Mouse (Mus musculus) midbrain, postnatal 0 days (tissue): ENCODE measurements at regions not wholly inside any gene's neighbourhood (a gene's known extent, or its start where the extent isn't known, plus 50 kb on each side); places are given as distances from the start of the nearest gene placed in this dataset.

ENCODE experiments used
- ATAC-seq: fragments of 200-750 bp; cut with Nextera tagmentation; 2 replicates; pipeline ENCODE4 v1.8.0; 2017; ENCODE audit warnings: moderate number of reproducible peaks, mild to moderate bottlenecking, moderate TSS enrichment, moderate library complexity; ENCODE audit not compliant: low FRiP score
- DNase-seq: peaks from one replicate; pipeline ENCODE4 v3.0.0-alpha.2; 2015; ENCODE audit warnings: low spot score
- H3K27ac ChIP-seq: fragments of 300-500 bp; sonication (generic); 2 replicates; pipeline ENCODE4 v1.5.1; 2014; ENCODE audit warnings: low read depth, mild to moderate bottlenecking, low read length, mixed read lengths
- H3K27me3 ChIP-seq: fragments of 300-500 bp; sonication (generic); 2 replicates; pipeline ENCODE4 v1.6.1; 2014; ENCODE audit warnings: low read length, control low read depth, mixed read lengths; ENCODE audit not compliant: insufficient read depth
- H3K36me3 ChIP-seq: fragments of 300-500 bp; sonication (generic); 2 replicates; pipeline ENCODE4 v1.6.1; 2014; ENCODE audit warnings: low read length, control low read depth, mixed read lengths; ENCODE audit not compliant: insufficient read depth
- H3K4me1 ChIP-seq: fragments of 300-500 bp; sonication (generic); 2 replicates; pipeline ENCODE4 v1.6.1; 2014; ENCODE audit warnings: mild to moderate bottlenecking, control low read depth, antibody characterized with exemption, low read length, mixed read lengths; ENCODE audit not compliant: insufficient read depth
- H3K4me2 ChIP-seq: fragments of 300-500 bp; sonication (generic); 2 replicates; pipeline ENCODE4 v1.6.1; 2014; ENCODE audit warnings: low read depth, mild to moderate bottlenecking, low read length, mixed read lengths; ENCODE audit not compliant: poor library complexity, severe bottlenecking
- H3K4me3 ChIP-seq: fragments of 300-500 bp; sonication (generic); 2 replicates; pipeline ENCODE4 v1.5.1; 2014; ENCODE audit warnings: low read depth, mild to moderate bottlenecking, low read length, moderate library complexity
- H3K9ac ChIP-seq: fragments of 300-500 bp; sonication (generic); replicated peaks from 2 replicates; pipeline ENCODE4 v1.6.1; 2014; ENCODE audit warnings: mild to moderate bottlenecking, low read length, moderate library complexity, mixed read lengths; ENCODE audit not compliant: poor library complexity, severe bottlenecking
- H3K9me3 ChIP-seq: fragments of 300-500 bp; sonication (generic); 2 replicates; pipeline ENCODE4 v1.6.1; 2016; ENCODE audit warnings: low read length, control low read depth
- CTCF ChIP-seq: IDR thresholded peaks from 2 replicates; pipeline ENCODE4 v1.5.1; 2016; ENCODE audit warnings: antibody characterized with exemption, mild to moderate bottlenecking
- WGBS: fragments of 180-500 bp; shearing (Covaris S2); extraction: QIAGEN DNeasy Blood & Tissue Kit; methylation state at CpG from one replicate; pipeline ENCODE4 v1.1.7; 2014; 5-methylcytosine and 5-hydroxymethylcytosine counted together

GRCm38 (mm10) chr9:47962589-47962988 lies 199.2 kb upstream of the Nxpe4 start:
- Histone ChIP-seq H3K9ac (no peak overlapping the region), H3K9me3 (no peaks in the 10 kb centered on the region), H3K36me3 (no peaks in the 10 kb centered on the region), H3K27me3 (no peaks in the 10 kb centered on the region), H3K4me3 (no peak overlapping the region), H3K4me2 (no peak overlapping the region), H3K4me1 (no peaks in the 10 kb centered on the region), H3K27ac (no peak overlapping the region)
- ATAC-seq, result no peak
- TF ChIP-seq CTCF, result no peak
- WGBS, result 76% methylated on average over 4 of the region's 4 CpGs
- no peak for DNase-seq

- no peak overlapping the region for H3K4me2 ChIP-seq
- H3K27me3 ChIP-seq, result no peaks in the 10 kb centered on the region
- DNase-seq, result peak; percentile 38
- no peak overlapping the region for H3K4me3 ChIP-seq
- WGBS, result 38% methylated on average over 12 of the region's 12 CpGs
- no peak overlapping the region for H3K27ac ChIP-seq
- H3K36me3 ChIP-seq, result no peaks in the 10 kb centered on the region
- no peak overlapping the region for H3K9ac ChIP-seq
- no peak for ATAC-seq
- H3K9me3 ChIP-seq, result no peaks in the 10 kb centered on the region
- TF ChIP-seq CTCF, result no peak
- no peaks in the 10 kb centered on the region; the same call in 1 of the 2 replicates for H3K4me1 ChIP-seq
Observed at GRCm38 (mm10) chr9:47973130-47973529, 188.7 kb upstream of the Nxpe4 start.

GRCm38 (mm10) chr9:47985356-47986111 lies 176.3 kb upstream of the Nxpe4 start:
- no peaks in the 10 kb centered on the region for H3K9me3 ChIP-seq
- ATAC-seq, result peak; percentile 60
- no peak overlapping the region for H3K4me2 ChIP-seq
- no peak overlapping the region for H3K9ac ChIP-seq
- DNase-seq, result peak; percentile 63
- 0 out of 2 replicates have a peak, but pooled peaks cover 3% of the 10 kb centered on the region for H3K4me1 ChIP-seq
- 36% methylated on average over 11 of the region's 11 CpGs for WGBS
- H3K27ac ChIP-seq, result no peak overlapping the region
- no peak for TF ChIP-seq CTCF
- no peaks in the 10 kb centered on the region for H3K36me3 ChIP-seq
- H3K27me3 ChIP-seq, result no peaks in the 10 kb centered on the region
- no peak overlapping the region for H3K4me3 ChIP-seq

- no peak overlapping the region for H3K4me2 ChIP-seq
- no peaks in the 10 kb centered on the region for H3K9me3 ChIP-seq
- H3K27ac ChIP-seq, result no peak overlapping the region
- H3K36me3 ChIP-seq, result no peaks in the 10 kb centered on the region
- H3K27me3 ChIP-seq, result no peaks in the 10 kb centered on the region
- no peak overlapping the region for H3K4me3 ChIP-seq
- DNase-seq (no peak), ATAC-seq (no peak)
- H3K4me1 ChIP-seq, result 0 out of 2 replicates have a peak, but pooled peaks cover 3% of the 10 kb centered on the region
- H3K9ac ChIP-seq, result no peak overlapping the region
- WGBS, result 94% methylated on average over 4 of the region's 4 CpGs
- TF ChIP-seq CTCF, result no peak
Observed at GRCm38 (mm10) chr9:47987266-47987665, 174.6 kb upstream of the Nxpe4 start.

- Histone ChIP-seq H3K27ac (no peak overlapping the region), H3K4me3 (no peak overlapping the region), H3K4me2 (no peak overlapping the region), H3K36me3 (no peaks in the 10 kb centered on the region), H3K4me1 (no peaks in the 10 kb centered on the region), H3K27me3 (no peaks in the 10 kb centered on the region), H3K9me3 (no peaks in the 10 kb centered on the region), H3K9ac (no peak overlapping the region)
- TF ChIP-seq CTCF, result no peak
- WGBS, result 64% methylated on average over 4 of the region's 4 CpGs
- no peak for ATAC-seq
- no peak for DNase-seq
Observed at GRCm38 (mm10) chr9:47994671-47995070, 167.2 kb upstream of the Nxpe4 start.

GRCm38 (mm10) chr9:47999632-48000031 lies 162.2 kb upstream of the Nxpe4 start:
- 93% methylated on average over 12 of the region's 12 CpGs for WGBS
- ATAC-seq, result no peak
- H3K9me3 ChIP-seq, result no peaks in the 10 kb centered on the region

More at GRCm38 (mm10) chr9:47999632-48000031, 162.2 kb upstream of the Nxpe4 start:
- H3K9ac ChIP-seq, result no peak overlapping the region
- no peak for TF ChIP-seq CTCF
- no peak for DNase-seq
- no peak overlapping the region for H3K4me3 ChIP-seq
- H3K36me3 ChIP-seq, result no peaks in the 10 kb centered on the region
- no peak overlapping the region for H3K4me2 ChIP-seq
- H3K27ac ChIP-seq, result no peak overlapping the region
- H3K4me1 ChIP-seq, result no peaks in the 10 kb centered on the region
- H3K27me3 ChIP-seq, result no peaks in the 10 kb centered on the region
